Mouse (Mus musculus) embryonic facial prominence, embryonic 13.5 days (tissue): ENCODE results near the gene Gabra1. TPM values are rescaled to one million over a fixed set of nuclear protein-coding genes. Genes with fewer than 3 reads are reported as not detected.

Source experiments
- ATAC-seq: fragments of 200-750 bp; cut with Nextera tagmentation; 2 replicates; pipeline ENCODE4 v1.8.0; 2017; ENCODE audit warnings: low read depth; ENCODE audit not compliant: insufficient number of reproducible peaks, insufficient read depth, low FRiP score, low TSS enrichment
- H3K27ac ChIP-seq: fragments of 300-500 bp; sonication (generic); 2 replicates; pipeline ENCODE4 v1.5.1; 2015; ENCODE audit warnings: moderate library complexity, mild to moderate bottlenecking, inconsistent platforms
- H3K27me3 ChIP-seq: fragments of 300-500 bp; sonication (generic); 2 replicates; pipeline ENCODE4 v1.6.1; 2015; ENCODE audit warnings: mild to moderate bottlenecking, inconsistent platforms
- H3K36me3 ChIP-seq: fragments of 300-500 bp; sonication (generic); 2 replicates; pipeline ENCODE4 v1.6.1; 2015; ENCODE audit warnings: mild to moderate bottlenecking, inconsistent platforms
- H3K4me1 ChIP-seq: fragments of 300-500 bp; sonication (generic); 2 replicates; pipeline ENCODE4 v1.6.1; 2015; ENCODE audit warnings: inconsistent platforms
- H3K4me2 ChIP-seq: fragments of 300-500 bp; sonication (generic); 2 replicates; pipeline ENCODE4 v1.6.1; 2015; ENCODE audit warnings: moderate library complexity, mild to moderate bottlenecking, inconsistent platforms
- H3K4me3 ChIP-seq: fragments of 300-500 bp; sonication (generic); 2 replicates; pipeline ENCODE4 v1.5.1; 2015; ENCODE audit warnings: mild to moderate bottlenecking, inconsistent platforms
- H3K9ac ChIP-seq: fragments of 300-500 bp; sonication (generic); 2 replicates; pipeline ENCODE4 v1.6.1; 2015; ENCODE audit warnings: mild to moderate bottlenecking, inconsistent platforms
- H3K9me3 ChIP-seq: fragments of 300-500 bp; sonication (generic); 2 replicates; pipeline ENCODE4 v1.6.1; 2016; ENCODE audit warnings: inconsistent platforms
- WGBS: fragments of 180-500 bp; shearing (Covaris S2); methylation state at CpG from one replicate; pipeline ENCODE4 v1.1.7; 2015; ENCODE audit warnings: mixed read lengths; 5-methylcytosine and 5-hydroxymethylcytosine counted together
- polyA plus RNA-seq: library from polyadenylated mRNA; unstranded; fragments of >200 nt; fragmentation: Nextera tagmentation; extraction: Ambion mirVana; gene quantifications from 2 replicates; pipeline ENCODE4 v1.2.1, GENCODE M21; 2015

The Gabra1 gene
- polyA plus RNA-seq, result 3.5 and 5.8 TPM in 2 replicates

DNA sequence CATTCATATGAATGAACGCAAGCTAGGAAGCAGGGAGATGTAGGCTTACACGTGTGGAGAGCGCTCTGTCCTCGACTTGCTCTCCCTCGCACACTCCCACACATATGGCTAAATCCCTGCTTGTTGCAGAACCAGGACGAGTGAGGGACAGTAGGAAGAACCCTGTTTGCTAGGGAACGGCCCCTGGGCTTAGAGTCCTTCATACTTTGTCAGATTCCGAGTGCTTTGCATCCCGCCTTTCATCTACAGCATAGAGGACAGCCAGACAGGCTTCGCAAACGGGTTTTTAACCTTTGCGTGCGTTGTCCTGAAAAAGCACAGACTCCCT is at the start of gene Gabra1:
Gene Gabra1 (minus strand): TSS at position 106 of the 328 bp plus-strand sequence.
- peak within 1 kb of the TSS; percentile 75 for H3K9ac ChIP-seq
- H3K27ac ChIP-seq, result peak within 1 kb of the TSS; percentile 28; the same call in 1 of the 2 replicates
- H3K36me3 ChIP-seq, result no peaks in the 10 kb centered on the region
- H3K9me3 ChIP-seq, result no peaks in the 10 kb centered on the region
- H3K27me3 ChIP-seq, result peaks cover 31% of the 10 kb centered on the region; the same call in 1 of the 2 replicates
- H3K4me3 ChIP-seq, result peak within 1 kb of the TSS; percentile 60
- H3K4me1 ChIP-seq, result peaks cover 13% of the 10 kb centered on the region
- H3K4me2 ChIP-seq, result peak within 1 kb of the TSS; percentile 88
- 0 out of 2 replicates have a peak, but pooled peaks have one; percentile 37 for ATAC-seq
- 2% methylated on average over 13 of the region's 13 CpGs for WGBS

DNA sequence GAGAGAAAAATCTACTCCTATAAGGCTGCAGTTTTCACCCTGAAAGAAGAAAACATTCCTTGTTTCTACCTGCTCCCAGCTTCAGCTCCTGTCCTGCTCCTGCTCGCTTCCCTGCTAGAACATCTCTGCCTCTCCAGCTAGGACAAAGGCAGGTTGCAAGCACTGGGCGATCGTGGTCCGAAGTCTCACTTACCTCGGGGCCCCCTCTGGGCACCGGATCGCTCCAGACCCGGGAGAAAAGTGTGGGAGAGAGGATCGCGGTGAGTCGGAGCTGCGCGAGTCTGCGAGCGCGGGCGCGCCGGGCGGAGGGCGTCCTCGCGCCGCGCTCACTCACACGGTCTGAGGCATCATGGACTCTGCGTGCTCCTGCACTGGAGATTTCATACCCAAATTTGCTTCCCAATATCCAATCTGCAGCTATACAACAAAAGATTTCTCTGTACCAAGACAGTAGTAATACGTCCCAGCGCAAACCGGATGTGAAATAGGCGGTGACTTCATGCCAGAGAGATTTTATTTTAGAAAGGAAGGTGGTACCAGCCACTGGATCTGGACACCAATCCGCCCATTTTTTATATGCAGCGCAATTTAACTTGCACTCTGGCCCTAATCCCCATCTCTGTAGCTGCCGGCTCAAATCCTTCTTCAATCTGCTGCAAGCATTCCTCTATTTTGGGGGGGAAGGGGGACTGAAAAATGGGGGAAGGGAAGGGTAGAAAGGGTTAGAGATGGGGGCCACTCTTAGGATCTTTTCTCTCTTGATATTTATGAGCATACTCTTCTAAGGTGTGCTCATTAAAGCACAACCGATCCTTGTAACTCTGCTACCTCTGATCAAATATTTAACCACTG is 531 bp downstream of the Gabra1 start:
- ATAC-seq, result peak; percentile 59; the same call in 1 of the 2 replicates
- H3K27ac ChIP-seq, result peak overlapping the region; percentile 28; the same call in 1 of the 2 replicates
- no peaks in the 10 kb centered on the region for H3K9me3 ChIP-seq
- H3K27me3 ChIP-seq, result peaks cover 31% of the 10 kb centered on the region; the same call in 1 of the 2 replicates
- peak overlapping the region; percentile 75 for H3K9ac ChIP-seq
- peak overlapping the region; percentile 88 for H3K4me2 ChIP-seq
- no peaks in the 10 kb centered on the region for H3K36me3 ChIP-seq
- H3K4me3 ChIP-seq, result peak overlapping the region; percentile 60
- H3K4me1 ChIP-seq, result peaks cover 13% of the 10 kb centered on the region
- under 1% methylated on average over 35 of the region's 35 CpGs for WGBS

- 23% methylated on average over 5 of the region's 5 CpGs for WGBS
- Histone ChIP-seq H3K4me1 (peaks cover 13% of the 10 kb centered on the region), H3K4me3 (peak overlapping the region; percentile 60), H3K4me2 (peak overlapping the region; percentile 88), H3K9me3 (no peaks in the 10 kb centered on the region), H3K9ac (peak overlapping the region; percentile 75), H3K27me3 (peaks cover 31% of the 10 kb centered on the region; the same call in 1 of the 2 replicates), H3K36me3 (no peaks in the 10 kb centered on the region), H3K27ac (no peak overlapping the region)
- ATAC-seq, result no peak
These were observed 1.3 kb downstream of the Gabra1 start for GRCm38 (mm10) chr11:42181426-42181825.

- Histone ChIP-seq H3K9ac (no peak overlapping the region), H3K36me3 (no peaks in the 10 kb centered on the region), H3K4me1 (peaks cover 13% of the 10 kb centered on the region), H3K27ac (no peak overlapping the region), H3K9me3 (no peaks in the 10 kb centered on the region), H3K4me2 (no peak overlapping the region), H3K4me3 (no peak overlapping the region), H3K27me3 (peaks cover 31% of the 10 kb centered on the region; the same call in 1 of the 2 replicates)
- WGBS, result 56% methylated on average over 5 of the region's 5 CpGs
- ATAC-seq, result no peak
These were observed 3.2 kb downstream of the Gabra1 start for GRCm38 (mm10) chr11:42179535-42179934.

GRCm38 (mm10) chr11:42178296-42178695 is 4.4 kb downstream of the Gabra1 start:
- Histone ChIP-seq H3K27me3 (peaks cover 24% of the 10 kb centered on the region; the same call in 1 of the 2 replicates), H3K9ac (no peak overlapping the region), H3K36me3 (no peaks in the 10 kb centered on the region), H3K27ac (no peak overlapping the region), H3K4me1 (peaks cover 13% of the 10 kb centered on the region), H3K9me3 (no peaks in the 10 kb centered on the region), H3K4me2 (no peak overlapping the region), H3K4me3 (no peak overlapping the region)
- ATAC-seq, result no peak
- WGBS, result 82% methylated on average over 2 of the region's 2 CpGs

- WGBS, result 87% methylated on average over 5 of the region's 5 CpGs
- Histone ChIP-seq H3K4me1 (no peaks in the 10 kb centered on the region), H3K4me3 (no peak overlapping the region), H3K9ac (no peak overlapping the region), H3K4me2 (no peak overlapping the region), H3K36me3 (no peaks in the 10 kb centered on the region), H3K27me3 (no peaks in the 10 kb centered on the region), H3K9me3 (no peaks in the 10 kb centered on the region), H3K27ac (no peak overlapping the region)
- no peak for ATAC-seq
These were observed 31.3 kb downstream of the Gabra1 start for GRCm38 (mm10) chr11:42151396-42151795.

DNA sequence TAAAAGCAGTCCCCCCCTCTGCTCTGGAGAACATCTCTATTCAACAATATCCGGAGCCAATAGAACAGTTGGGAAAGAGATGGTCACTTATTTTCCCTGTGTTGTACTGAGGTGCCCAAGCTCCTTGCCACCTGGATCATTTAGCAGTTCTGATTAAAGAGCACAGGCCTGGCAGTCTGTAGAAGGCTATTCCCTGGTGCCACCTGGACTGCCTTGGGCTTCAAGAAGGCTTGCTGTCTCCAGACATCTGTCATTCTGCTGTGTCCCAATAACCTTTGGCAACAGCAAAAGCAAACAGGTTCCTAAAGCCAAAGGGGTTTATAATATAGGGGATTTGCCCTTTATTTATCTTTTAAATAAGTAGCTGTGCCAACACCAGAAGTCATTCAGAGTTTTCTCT is 65.8 kb downstream of the Gabra1 start:
- H3K9me3 ChIP-seq, result no peaks in the 10 kb centered on the region
- H3K27me3 ChIP-seq, result no peaks in the 10 kb centered on the region
- H3K4me1 ChIP-seq, result no peaks in the 10 kb centered on the region
- no peak overlapping the region for H3K27ac ChIP-seq
- no peak overlapping the region for H3K9ac ChIP-seq
- WGBS, result 74% methylated on average over 1 of the region's 1 CpGs
- no peak for ATAC-seq
- no peaks in the 10 kb centered on the region for H3K36me3 ChIP-seq
- H3K4me3 ChIP-seq, result no peak overlapping the region
- H3K4me2 ChIP-seq, result no peak overlapping the region

GRCm38 (mm10) chr11:42110051-42110450 is 72.7 kb downstream of the Gabra1 start:
- 58% methylated on average over 1 of the region's 1 CpGs for WGBS

GRCm38 (mm10) chr11:42109627-42110026 is 73.1 kb downstream of the Gabra1 start:
- no peak for ATAC-seq

More at GRCm38 (mm10) chr11:42110051-42110450, 72.7 kb downstream of the Gabra1 start:
- Histone ChIP-seq H3K27ac (no peak overlapping the region), H3K4me1 (no peaks in the 10 kb centered on the region), H3K9ac (no peak overlapping the region), H3K4me2 (no peak overlapping the region), H3K4me3 (no peak overlapping the region), H3K36me3 (no peaks in the 10 kb centered on the region), H3K9me3 (no peaks in the 10 kb centered on the region), H3K27me3 (no peaks in the 10 kb centered on the region)
- no peak for ATAC-seq

DNA sequence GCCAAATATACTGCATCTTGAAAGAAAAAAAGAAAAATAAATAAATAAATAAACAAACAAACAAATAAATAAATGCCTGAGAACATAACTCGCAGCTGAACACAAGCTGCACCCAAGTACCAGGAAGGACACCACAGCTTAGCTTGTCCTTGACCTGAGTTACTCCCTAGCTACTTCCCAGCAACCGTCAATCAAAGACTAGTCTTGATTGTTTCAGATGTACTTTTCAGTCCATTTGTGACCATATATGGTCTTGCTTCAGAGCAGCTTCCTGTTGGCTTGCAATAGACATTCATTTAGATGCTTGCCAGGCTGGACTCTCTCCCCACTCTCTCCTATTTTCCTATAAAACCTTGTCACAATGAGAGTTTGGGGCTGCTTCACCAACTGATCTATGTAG is 87.2 kb downstream of the Gabra1 start:
- Histone ChIP-seq H3K9ac (no peak overlapping the region), H3K4me3 (no peak overlapping the region), H3K4me1 (no peaks in the 10 kb centered on the region), H3K9me3 (no peaks in the 10 kb centered on the region), H3K4me2 (no peak overlapping the region), H3K27me3 (no peaks in the 10 kb centered on the region), H3K36me3 (no peaks in the 10 kb centered on the region), H3K27ac (no peak overlapping the region)
- no peak for ATAC-seq
- WGBS, result 90% methylated on average over 2 of the region's 2 CpGs

More at GRCm38 (mm10) chr11:42109627-42110026, 73.1 kb downstream of the Gabra1 start:
- H3K36me3 ChIP-seq, result no peaks in the 10 kb centered on the region
- no peak overlapping the region for H3K4me3 ChIP-seq
- H3K9me3 ChIP-seq, result no peaks in the 10 kb centered on the region
- no peaks in the 10 kb centered on the region for H3K4me1 ChIP-seq
- no peaks in the 10 kb centered on the region for H3K27me3 ChIP-seq
- H3K4me2 ChIP-seq, result no peak overlapping the region
- no peak overlapping the region for H3K9ac ChIP-seq
- no peak overlapping the region for H3K27ac ChIP-seq
